Mouse (Mus musculus) MEL (cell line): Measurements from ENCODE around the gene Fzd1.

Experiments used
- CTCF ChIP-seq, 3 experiments: IDR thresholded peaks in 2 of 3; conservative IDR thresholded peaks in 1 of 3; 2 replicates each; pipeline ENCODE4 v1.5.1; 2011 to 2012; ENCODE audit warnings: low read length in 3 of 3, low read depth in 2 of 3, mild to moderate bottlenecking in 2 of 3, improper control_type of control experiment in 1 of 3, inconsistent platforms in 1 of 3, mixed read lengths in 1 of 3, moderate library complexity in 1 of 3; ENCODE audit not compliant: control insufficient read depth in 1 of 3, insufficient read depth in 1 of 3, poor library complexity in 1 of 3, severe bottlenecking in 1 of 3
- E2F4 ChIP-seq: IDR thresholded peaks from 2 replicates; pipeline ENCODE4 v1.6.1; 2011; ENCODE audit warnings: low read depth, low read length, improper control_type of control experiment, borderline replicate concordance
- GABPA ChIP-seq: IDR thresholded peaks from 2 replicates; pipeline ENCODE4 v1.6.1; 2012; ENCODE audit warnings: low read depth, mild to moderate bottlenecking, inconsistent platforms, low read length, improper control_type of control experiment, moderate library complexity
- USF2 ChIP-seq, 2 experiments: IDR thresholded peaks; 2 replicates each; pipeline ENCODE4 v1.6.1; 2011 to 2012; ENCODE audit warnings: improper control_type of control experiment in 2 of 2, low read length in 2 of 2, borderline replicate concordance in 1 of 2, inconsistent platforms in 1 of 2, low read depth in 1 of 2, mild to moderate bottlenecking in 1 of 2; ENCODE audit not compliant: insufficient read depth in 1 of 2
- ZC3H11A ChIP-seq: IDR thresholded peaks from 2 replicates; pipeline ENCODE4 v1.6.1; 2012; ENCODE audit warnings: low read depth, mild to moderate bottlenecking, inconsistent platforms, low read length, improper control_type of control experiment
- ZKSCAN1 ChIP-seq: IDR thresholded peaks from 2 replicates; pipeline ENCODE4 v1.6.1; 2012; ENCODE audit warnings: low read depth, mild to moderate bottlenecking, inconsistent platforms, low read length, improper control_type of control experiment, moderate library complexity
- ZNF384 ChIP-seq: IDR thresholded peaks from 2 replicates; pipeline ENCODE4 v1.6.1; 2012; ENCODE audit warnings: low read depth, mild to moderate bottlenecking, inconsistent platforms, low read length, improper control_type of control experiment

- TF ChIP-seq ZKSCAN1, result no peak
- no peak for TF ChIP-seq USF2 (IDR thresholded peaks at IDR 0.05; ENCODE audit: borderline replicate concordance in 1 of 2, insufficient read depth in 1 of 2, low read depth in 1 of 2, low read length in 2 of 2)
- no peak for TF ChIP-seq ZC3H11A
- no peak for TF ChIP-seq CTCF (IDR thresholded peaks at IDR 0.05 in 2 of 3, conservative IDR thresholded peaks at IDR 0.05 in 1 of 3; ENCODE audit: control insufficient read depth in 1 of 3, insufficient read depth in 1 of 3, low read depth in 2 of 3, low read length in 3 of 3, poor library complexity in 1 of 3, severe bottlenecking in 1 of 3)
- no peak for TF ChIP-seq GABPA
- no peak for TF ChIP-seq E2F4
- TF ChIP-seq ZNF384, result no peak
Measured at GRCm38 (mm10) chr5:4803708-4804107, 45.9 kb upstream of the Fzd1 start.
